8 mouse cellular contexts compared by ENCODE assay signal in the genomic region with DNA sequence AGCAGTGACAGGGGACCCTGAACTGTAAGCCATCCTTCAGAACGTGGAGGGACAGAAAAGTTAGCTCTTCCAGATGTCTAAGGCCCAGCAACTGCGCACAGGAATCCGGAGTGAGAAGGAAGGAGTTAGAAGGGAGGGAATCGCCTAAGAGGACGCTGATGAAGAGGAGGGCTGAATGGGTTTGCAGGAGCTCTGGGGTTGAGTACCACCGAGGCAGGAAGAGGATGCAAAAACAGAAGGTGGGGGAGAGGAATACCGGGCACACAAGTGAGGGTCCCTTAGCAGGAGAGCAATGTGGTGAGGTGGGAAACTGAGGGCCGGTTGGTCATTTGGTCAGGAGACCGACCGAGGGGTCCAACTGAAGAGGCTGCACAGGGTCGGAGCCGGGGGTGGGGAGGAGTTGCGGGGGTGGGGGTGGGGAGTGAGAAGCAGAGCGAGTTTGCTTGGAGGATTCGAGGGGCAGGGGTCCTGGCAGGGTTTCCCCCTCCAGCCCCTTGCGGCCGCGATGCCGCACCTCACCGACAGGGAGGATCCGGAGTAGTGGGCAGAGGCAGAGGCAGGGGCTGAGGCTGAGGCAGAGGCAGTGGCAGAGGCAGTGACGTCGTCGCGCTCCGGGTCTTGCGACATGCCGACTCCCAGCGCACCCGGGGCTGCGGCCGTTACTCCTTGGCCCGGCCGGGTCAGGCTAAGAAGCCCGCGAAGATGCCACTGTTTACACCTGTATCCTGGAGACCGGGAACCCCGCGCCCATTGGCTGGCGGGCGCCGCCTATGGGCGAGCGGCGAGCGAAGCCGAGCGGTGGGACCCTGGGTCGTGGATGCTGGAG. TPM values are rescaled to one million over a fixed set of nuclear protein-coding genes. Genes with fewer than 3 reads are reported as not detected.
DNase-seq lines count a peak whose midpoint lies in the region; ATAC-seq and TF ChIP-seq lines count a peak whose summit lies in the region.

No protein-coding gene starts in this region.

- peak; percentile 26; the same call in 1 of the 2 replicates for TF ChIP-seq CTCF in liver, adult 2 months (IDR thresholded peaks at IDR 0.05; ENCODE audit: low read depth, low read length)
- peak; percentile 67 for TF ChIP-seq CTCF in midbrain, postnatal 0 days (IDR thresholded peaks at IDR 0.05)

- no peak for TF ChIP-seq POLR2A in liver, adult 2 months (IDR thresholded peaks at IDR 0.05; ENCODE audit: extremely low read depth, insufficient read depth, low read length)

- peak overlapping the region; percentile 73 for H3K4me2 ChIP-seq in midbrain, postnatal 0 days (ENCODE audit: low read depth, low read length, poor library complexity, severe bottlenecking)

- H3K9ac ChIP-seq in liver, adult 2 months (ENCODE audit: low read depth, low read length), result no peak overlapping the region; the same call in 1 of the 2 replicates
- peak overlapping the region; percentile 52 for H3K9ac ChIP-seq in midbrain, postnatal 0 days (replicated peaks; ENCODE audit: low read length, poor library complexity, severe bottlenecking)

- peaks cover 35% of the 10 kb centered on the region for H3K27me3 ChIP-seq in embryonic facial prominence, embryonic 10.5 days (replicated peaks; ENCODE audit: low read depth, poor library complexity, severe bottlenecking)
- H3K27me3 ChIP-seq in liver, adult 2 months (ENCODE audit: control insufficient read depth, insufficient read depth, low read length), result peaks cover 9% of the 10 kb centered on the region; the same call in 1 of the 2 replicates
- H3K27me3 ChIP-seq in midbrain, postnatal 0 days (ENCODE audit: insufficient read depth, low read length), result no peaks in the 10 kb centered on the region
- H3K27me3 ChIP-seq in splenic B cell, adult 2 months (ENCODE audit: control insufficient read depth, insufficient read depth, low read length, poor library complexity, severe bottlenecking), result peaks cover 2% of the 10 kb centered on the region; the same call in 1 of the 2 replicates

- DNase-seq in left cerebral cortex, adult 18-20 months (ENCODE audit: low spot score in 2 of 2), result peak; percentile 20 to 55
- DNase-seq in left cerebral cortex, adult 11 months (ENCODE audit: low spot score), result no peak
- DNase-seq in embryonic facial prominence, embryonic 10.5 days (ENCODE audit: low spot score), result peak; percentile 92
- DNase-seq in heart, adult 9 months (ENCODE audit: low spot score in 2 of 2), result peak; percentile 21 to 42
- peak; percentile 29 for DNase-seq in kidney, adult 18-20 months
- DNase-seq in liver, adult 2 months (ENCODE audit: extremely low read depth, low read depth, low spot score), result no peak
- peak; percentile 76 for DNase-seq in midbrain, postnatal 0 days (ENCODE audit: low spot score)
- peak; percentile 50 for DNase-seq in splenic B cell, adult 2 months (ENCODE audit: low read depth, low spot score)

- WGBS in embryonic facial prominence, embryonic 10.5 days, result 2% methylated on average over 49 of the region's 49 CpGs
- 9% methylated on average over 49 of the region's 49 CpGs for WGBS in liver, adult 2 months
- 3% methylated on average over 43 of the region's 49 CpGs for WGBS in midbrain, postnatal 0 days

- H3K27ac ChIP-seq in embryonic facial prominence, embryonic 10.5 days (replicated peaks), result peak overlapping the region; percentile 55
- H3K27ac ChIP-seq in liver, adult 2 months (replicated peaks; ENCODE audit: insufficient read depth, low read depth, low read length), result no peak overlapping the region
- H3K27ac ChIP-seq in midbrain, postnatal 0 days (ENCODE audit: low read depth, low read length), result no peak overlapping the region

- H3K4me1 ChIP-seq in embryonic facial prominence, embryonic 10.5 days, result peaks cover 11% of the 10 kb centered on the region
- no peaks in the 10 kb centered on the region for H3K4me1 ChIP-seq in liver, adult 2 months (ENCODE audit: control insufficient read depth, insufficient read depth, low read length)
- H3K4me1 ChIP-seq in midbrain, postnatal 0 days (ENCODE audit: insufficient read depth, low read length), result no peaks in the 10 kb centered on the region

- peak; percentile 92 for ATAC-seq in midbrain, postnatal 0 days (ENCODE audit: low FRiP score)

- no peaks in the 10 kb centered on the region for H3K9me3 ChIP-seq in embryonic facial prominence, embryonic 10.5 days
- H3K9me3 ChIP-seq in midbrain, postnatal 0 days (ENCODE audit: low read length), result no peaks in the 10 kb centered on the region

- no peaks in the 10 kb centered on the region for H3K79me2 ChIP-seq in liver, adult 2 months (ENCODE audit: control insufficient read depth, insufficient read depth, low read length)

- no peaks in the 10 kb centered on the region for H3K36me3 ChIP-seq in embryonic facial prominence, embryonic 10.5 days (replicated peaks)
- no peaks in the 10 kb centered on the region for H3K36me3 ChIP-seq in liver, adult 2 months (ENCODE audit: control insufficient read depth, insufficient read depth, low read length)
- no peaks in the 10 kb centered on the region for H3K36me3 ChIP-seq in midbrain, postnatal 0 days (ENCODE audit: insufficient read depth, low read length)
- no peaks in the 10 kb centered on the region for H3K36me3 ChIP-seq in splenic B cell, adult 2 months (ENCODE audit: control insufficient read depth, insufficient read depth, low read length, poor library complexity, severe bottlenecking)

- peak overlapping the region; percentile 63 for H3K4me3 ChIP-seq in embryonic facial prominence, embryonic 10.5 days
- H3K4me3 ChIP-seq in liver, adult 2 months (ENCODE audit: insufficient read depth, low read depth, low read length), result peak overlapping the region; percentile 35; the same call in 1 of the 2 replicates
- H3K4me3 ChIP-seq in midbrain, postnatal 0 days (ENCODE audit: low read depth, low read length), result peak overlapping the region; percentile 44

RNA-seq across cellular contexts. Expression of gene Gsto1, which starts 17.9 kb away (rescaled TPM):
- 10 to 100 TPM; 39.4 to 41.8 TPM for total RNA-seq in left cerebral cortex, adult 18-20 months (2021)
- polyA plus RNA-seq in embryonic facial prominence, embryonic 10.5 days (2016; fragmentation: Nextera tagmentation; extraction: Ambion mirVana), result 189 and 190 TPM in 2 replicates
- total RNA-seq in liver, adult 2 months (2014; rRNA removed), result 149 and 176 TPM in 2 replicates
- 116 and 123 TPM in 2 replicates for polyA plus RNA-seq in liver, adult 2 months (2012; rRNA removed)
- 95.4 and 142 TPM in 2 replicates for total RNA-seq in midbrain, postnatal 0 days (2014; rRNA removed)
- 148 and 152 TPM in 2 replicates for polyA plus RNA-seq in midbrain, postnatal 0 days (2015; fragmentation: Nextera tagmentation; extraction: Ambion mirVana)

RNA-seq across cellular contexts. Expression of gene Gsto2, which starts 28.4 kb away (rescaled TPM):
- total RNA-seq in left cerebral cortex, adult 18-20 months (2021), result 1 to 10 TPM; 2.1 to 2.5 TPM
- polyA plus RNA-seq in embryonic facial prominence, embryonic 10.5 days (2016; fragmentation: Nextera tagmentation; extraction: Ambion mirVana), result 0.74 and 1.0 TPM in 2 replicates
- 0.40 and 1.3 TPM in 2 replicates for total RNA-seq in liver, adult 2 months (2014; rRNA removed)
- 0.32 TPM in 2 replicates for polyA plus RNA-seq in liver, adult 2 months (2012; rRNA removed)
- 0.16 and 0.66 TPM in 2 replicates for total RNA-seq in midbrain, postnatal 0 days (2014; rRNA removed)
- 1.1 TPM in 2 replicates for polyA plus RNA-seq in midbrain, postnatal 0 days (2015; fragmentation: Nextera tagmentation; extraction: Ambion mirVana)

Comparison
In these comparisons a context has a peak if more than half of its experiments do, and no peak if none do; other contexts are left out.
1. DNase-seq: peak in left cerebral cortex, adult 18-20 months (2 of 2), embryonic facial prominence, embryonic 10.5 days (single experiment), heart, adult 9 months (2 of 2), kidney, adult 18-20 months (single experiment), midbrain, postnatal 0 days (single experiment) and splenic B cell, adult 2 months (single experiment); none in left cerebral cortex, adult 11 months (single experiment) and liver, adult 2 months (single experiment).
2. Peak in every context shown above with its lines, with median percentiles within 50 percentile points of each other: H3K4me3 ChIP-seq.